Mouse (Mus musculus) forebrain, postnatal 0 days (tissue): ENCODE measurements around the gene Rasgef1b. TPM values are rescaled to one million over a fixed set of nuclear protein-coding genes. Genes with fewer than 3 reads are reported as not detected.

Experiments
- ATAC-seq: fragments of 200-750 bp; cut with Nextera tagmentation; 2 replicates; pipeline ENCODE4 v1.8.0; 2017; ENCODE audit warnings: mild to moderate bottlenecking, moderate library complexity
- DNase-seq: peaks from one replicate; pipeline ENCODE4 v3.0.0-alpha.2; 2015
- H3K27ac ChIP-seq: fragments of 300-500 bp; sonication (generic); 2 replicates; pipeline ENCODE4 v1.5.1; 2014; ENCODE audit warnings: low read depth, mild to moderate bottlenecking, antibody characterized with exemption, low read length, moderate library complexity, mixed read lengths
- H3K27me3 ChIP-seq: fragments of 300-500 bp; sonication (generic); 2 replicates; pipeline ENCODE4 v1.6.1; 2014; ENCODE audit warnings: mild to moderate bottlenecking, low read length, mixed read lengths; ENCODE audit not compliant: insufficient read depth
- H3K36me3 ChIP-seq: fragments of 300-500 bp; sonication (generic); 2 replicates; pipeline ENCODE4 v1.6.1; 2014; ENCODE audit warnings: mild to moderate bottlenecking, moderate library complexity; ENCODE audit not compliant: insufficient read depth
- H3K4me1 ChIP-seq: fragments of 300-500 bp; sonication (generic); 2 replicates; pipeline ENCODE4 v1.6.1; 2014; ENCODE audit warnings: antibody characterized with exemption; ENCODE audit not compliant: insufficient read depth
- H3K4me2 ChIP-seq: fragments of 300-500 bp; sonication (generic); 2 replicates; pipeline ENCODE4 v1.6.1; 2014; ENCODE audit warnings: low read depth, mild to moderate bottlenecking, moderate library complexity
- H3K4me3 ChIP-seq: fragments of 300-500 bp; sonication (generic); 2 replicates; pipeline ENCODE4 v1.5.1; 2014; ENCODE audit warnings: low read depth, low read length, mixed read lengths
- H3K9ac ChIP-seq: fragments of 300-500 bp; sonication (generic); 2 replicates; pipeline ENCODE4 v1.6.1; 2014; ENCODE audit warnings: mild to moderate bottlenecking
- H3K9me3 ChIP-seq: fragments of 300-500 bp; sonication (generic); 2 replicates; pipeline ENCODE4 v1.6.1; 2016; ENCODE audit warnings: low read length
- CTCF ChIP-seq: sonication (generic); IDR thresholded peaks from 2 replicates; pipeline ENCODE4 v1.5.1; 2016; ENCODE audit warnings: antibody characterized with exemption, control low read depth, low read depth
- WGBS: fragments of 180-500 bp; shearing (Covaris S2); extraction: QIAGEN DNeasy Blood & Tissue Kit; methylation state at CpG from one replicate; pipeline ENCODE4 v1.1.7; 2014; 5-methylcytosine and 5-hydroxymethylcytosine counted together
- polyA plus RNA-seq: library from polyadenylated mRNA; unstranded; fragments of >200 nt; fragmentation: Nextera tagmentation; extraction: Ambion mirVana; gene quantifications from 2 replicates; pipeline ENCODE4 v1.2.1, GENCODE M21; 2015
- total RNA-seq: library from RNA; depleted of rRNA; stranded (reverse); fragments of >200 nt; gene quantifications from 2 replicates; pipeline ENCODE4 v1.2.3, GENCODE M21; 2014; rRNA removed

Gene Rasgef1b
- total and polyA plus RNA-seq, 2 experiments from 2014 or later: 49.6 to 51.0 TPM

- Histone ChIP-seq H3K4me1 (no peaks in the 10 kb centered on the region), H3K27me3 (no peaks in the 10 kb centered on the region), H3K9ac (no peak overlapping the region), H3K4me2 (no peak overlapping the region), H3K9me3 (no peaks in the 10 kb centered on the region), H3K36me3 (no peaks in the 10 kb centered on the region), H3K4me3 (no peak overlapping the region), H3K27ac (no peak overlapping the region)
- no peak for DNase-seq
- TF ChIP-seq CTCF: no peak
- ATAC-seq: no peak
- WGBS: 76% methylated on average over 8 of the region's 8 CpGs
Measured at GRCm38 (mm10) chr5:99174608-99175385, 554.1 kb downstream of the Rasgef1b start.

GRCm38 (mm10) chr5:99169836-99170235 lies 559.0 kb downstream of the Rasgef1b start:
- Histone ChIP-seq H3K27ac (no peak overlapping the region), H3K4me2 (no peak overlapping the region), H3K9ac (no peak overlapping the region), H3K27me3 (no peaks in the 10 kb centered on the region), H3K4me1 (no peaks in the 10 kb centered on the region), H3K4me3 (no peak overlapping the region), H3K36me3 (no peaks in the 10 kb centered on the region), H3K9me3 (no peaks in the 10 kb centered on the region)
- DNase-seq (no peak), ATAC-seq (no peak)
- 85% methylated on average over 4 of the region's 4 CpGs for WGBS
- no peak for TF ChIP-seq CTCF

- H3K36me3 ChIP-seq: no peaks in the 10 kb centered on the region
- 95% methylated on average over 5 of the region's 5 CpGs for WGBS
- ATAC-seq: no peak
- no peak overlapping the region for H3K27ac ChIP-seq
- no peaks in the 10 kb centered on the region for H3K4me1 ChIP-seq
- no peak overlapping the region for H3K4me2 ChIP-seq
- no peak overlapping the region for H3K4me3 ChIP-seq
- no peaks in the 10 kb centered on the region for H3K27me3 ChIP-seq
- no peak overlapping the region for H3K9ac ChIP-seq
- no peak for DNase-seq
- no peaks in the 10 kb centered on the region for H3K9me3 ChIP-seq
- TF ChIP-seq CTCF: no peak
Measured at GRCm38 (mm10) chr5:99167767-99168166, 561.1 kb downstream of the Rasgef1b start.

Other genes starting within 250 kb of the Rasgef1b start
- gene Vamp9, start 177.2 kb upstream of the Rasgef1b start, total RNA-seq: 0.52 and 1.5 TPM in 2 replicates
- gene Vamp9, start 177.2 kb upstream of the Rasgef1b start, polyA plus RNA-seq: 0.73 and 1.2 TPM in 2 replicates
- gene Hnrnpd, start 249.9 kb upstream of the Rasgef1b start, total RNA-seq: 35.9 and 45.7 TPM in 2 replicates
- gene Hnrnpd, start 249.9 kb upstream of the Rasgef1b start, polyA plus RNA-seq: 93.0 and 120 TPM in 2 replicates
- 5.0 and 9.0 TPM in 2 replicates for gene 4930524J08Rik, start 250.0 kb upstream of the Rasgef1b start, total RNA-seq
- gene 4930524J08Rik, start 250.0 kb upstream of the Rasgef1b start, polyA plus RNA-seq: 3.1 and 3.3 TPM in 2 replicates